Mouse (Mus musculus) midbrain, embryonic 11.5 days (tissue): ENCODE measurements around the gene Gh. TPM values are rescaled to one million over a fixed set of nuclear protein-coding genes. Genes with fewer than 3 reads are reported as not detected.

Source experiments
- ATAC-seq: fragments of 200-750 bp; cut with Nextera tagmentation; 2 replicates; pipeline ENCODE4 v1.8.0; 2017; ENCODE audit warnings: moderate TSS enrichment, moderate library complexity; ENCODE audit not compliant: low FRiP score
- DNase-seq: peaks from one replicate; pipeline ENCODE4 v3.0.0; 2015; ENCODE audit warnings: low spot score; ENCODE audit errors: missing footprints
- H3K27ac ChIP-seq: fragments of 300-500 bp; sonication (generic); 2 replicates; pipeline ENCODE4 v1.5.1; 2014; ENCODE audit warnings: low read depth, low read length
- H3K27me3 ChIP-seq: fragments of 300-500 bp; sonication (generic); 2 replicates; pipeline ENCODE4 v1.6.1; 2014; ENCODE audit warnings: mild to moderate bottlenecking, low read length, moderate library complexity, mixed read lengths; ENCODE audit not compliant: control insufficient read depth, insufficient read depth
- H3K36me3 ChIP-seq: fragments of 300-500 bp; sonication (generic); 2 replicates; pipeline ENCODE4 v1.6.1; 2014; ENCODE audit warnings: mild to moderate bottlenecking, low read length, moderate library complexity, mixed read lengths; ENCODE audit not compliant: control insufficient read depth, insufficient read depth
- H3K4me1 ChIP-seq: fragments of 300-500 bp; sonication (generic); 2 replicates; pipeline ENCODE4 v1.6.1; 2014; ENCODE audit warnings: low read length; ENCODE audit not compliant: control insufficient read depth, insufficient read depth
- H3K4me2 ChIP-seq: fragments of 300-500 bp; sonication (generic); 2 replicates; pipeline ENCODE4 v1.6.1; 2014; ENCODE audit warnings: mild to moderate bottlenecking, moderate library complexity
- H3K4me3 ChIP-seq: fragments of 300-500 bp; sonication (generic); 2 replicates; pipeline ENCODE4 v1.5.1; 2014; ENCODE audit warnings: low read depth, low read length
- H3K9ac ChIP-seq: fragments of 300-500 bp; sonication (generic); 2 replicates; pipeline ENCODE4 v1.6.1; 2014; ENCODE audit warnings: low read length
- H3K9me3 ChIP-seq: fragments of 300-500 bp; sonication (generic); 2 replicates; pipeline ENCODE4 v1.6.1; 2016; ENCODE audit warnings: low read length; ENCODE audit not compliant: control insufficient read depth
- WGBS: fragments of 180-500 bp; shearing (Covaris S2); extraction: QIAGEN DNeasy Blood & Tissue Kit; methylation state at CpG from one replicate; pipeline ENCODE4 v1.1.7; 2014; 5-methylcytosine and 5-hydroxymethylcytosine counted together
- polyA plus RNA-seq: library from polyadenylated mRNA; unstranded; fragments of >200 nt; fragmentation: Nextera tagmentation; extraction: Ambion mirVana; gene quantifications from 2 replicates; pipeline ENCODE4 v1.2.1, GENCODE M21; 2014

Gene Gh
- polyA plus RNA-seq, 1 experiment from 2014 or later, result not detected

- no peak overlapping the region for H3K9ac ChIP-seq
- no peak for ATAC-seq
- 88% methylated on average over 6 of the region's 6 CpGs for WGBS
These were observed 19.2 kb downstream of the Gh start for GRCm38 (mm10) chr11:106282452-106282851.

DNA sequence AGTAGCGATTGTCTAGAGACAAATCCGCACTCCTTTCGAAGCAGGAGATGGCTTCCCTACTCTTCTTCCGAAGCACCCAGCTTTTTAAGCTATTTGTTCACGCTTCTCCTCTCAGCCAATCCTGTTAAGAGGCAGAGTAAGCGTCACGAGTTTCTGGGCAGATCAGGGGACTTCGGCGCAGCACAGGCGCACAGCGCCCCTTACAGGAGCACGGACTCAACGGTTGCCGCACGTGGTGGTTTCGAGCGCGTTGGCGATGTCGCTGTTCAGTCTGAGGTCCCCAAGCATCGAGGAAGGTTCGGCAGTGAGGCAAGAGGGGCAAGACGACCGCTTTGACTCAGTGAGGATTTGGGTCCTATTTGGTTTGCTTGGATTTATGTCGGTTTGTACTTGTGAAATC is 25.2 kb downstream of the Gh start, which contains the start of gene Tcam1:
Tcam1 (plus strand) TSS at position 219 of the 400 bp plus-strand sequence.
- H3K4me1 ChIP-seq, result peaks cover 6% of the 10 kb centered on the region
- no peak for ATAC-seq
- H3K27me3 ChIP-seq, result no peaks in the 10 kb centered on the region
- no peak within 1 kb of the TSS for H3K27ac ChIP-seq
- H3K9me3 ChIP-seq, result no peaks in the 10 kb centered on the region
- DNase-seq, result peak; percentile 99
- no peaks in the 10 kb centered on the region for H3K36me3 ChIP-seq
- H3K4me2 ChIP-seq, result peak within 1 kb of the TSS; percentile 19; the same call in 1 of the 2 replicates
- 13% methylated on average over 25 of the region's 25 CpGs for WGBS
- no peak within 1 kb of the TSS for H3K4me3 ChIP-seq
- no peak within 1 kb of the TSS for H3K9ac ChIP-seq

More at GRCm38 (mm10) chr11:106282452-106282851, 19.2 kb downstream of the Gh start:
- Histone ChIP-seq H3K4me2 (no peak overlapping the region), H3K27ac (no peak overlapping the region), H3K9me3 (no peaks in the 10 kb centered on the region), H3K27me3 (no peaks in the 10 kb centered on the region), H3K36me3 (no peaks in the 10 kb centered on the region), H3K4me1 (no peaks in the 10 kb centered on the region), H3K4me3 (no peak overlapping the region)
- no peak for DNase-seq

GRCm38 (mm10) chr11:106274971-106275411 is 26.7 kb downstream of the Gh start:
- Histone ChIP-seq H3K9me3 (no peaks in the 10 kb centered on the region), H3K27me3 (no peaks in the 10 kb centered on the region), H3K4me1 (peaks cover 11% of the 10 kb centered on the region), H3K4me2 (no peak overlapping the region), H3K4me3 (no peak overlapping the region), H3K9ac (no peak overlapping the region), H3K36me3 (no peaks in the 10 kb centered on the region), H3K27ac (no peak overlapping the region)
- ATAC-seq (no peak), DNase-seq (no peak)
- 90% methylated on average over 7 of the region's 7 CpGs for WGBS

GRCm38 (mm10) chr11:106274374-106274773 is 27.3 kb downstream of the Gh start:
- WGBS, result 100% methylated on average over 1 of the region's 1 CpGs

DNA sequence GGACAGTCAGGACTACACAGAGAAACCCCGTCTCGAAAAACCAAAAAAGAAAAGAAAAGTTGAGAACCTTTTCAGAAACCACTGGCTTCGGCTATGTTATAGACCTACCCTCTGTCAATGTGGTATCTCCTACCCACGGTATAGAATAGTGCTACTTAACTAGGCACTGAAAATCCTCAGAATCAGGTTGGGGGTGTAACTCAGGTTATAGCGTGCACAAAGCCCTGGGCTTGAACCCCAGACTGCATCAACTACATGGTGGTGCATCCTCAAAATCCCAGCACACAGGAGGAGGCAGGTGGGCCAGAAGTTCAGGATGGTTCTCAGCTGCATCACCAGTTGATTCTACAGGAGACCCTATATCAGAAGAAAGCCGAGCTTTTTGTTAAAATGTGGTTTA is 27.9 kb downstream of the Gh start:
- no peak for DNase-seq
- Histone ChIP-seq H3K4me2 (no peak overlapping the region), H3K27me3 (no peaks in the 10 kb centered on the region), H3K4me3 (peak overlapping the region; percentile 96; the same call in 1 of the 2 replicates), H3K9ac (peak overlapping the region; percentile 97; the same call in 1 of the 2 replicates), H3K4me1 (peaks cover 11% of the 10 kb centered on the region), H3K27ac (no peak overlapping the region), H3K36me3 (no peaks in the 10 kb centered on the region), H3K9me3 (no peaks in the 10 kb centered on the region)
- ATAC-seq, result no peak
- WGBS, result 94% methylated on average over 6 of the region's 6 CpGs

More at GRCm38 (mm10) chr11:106274374-106274773, 27.3 kb downstream of the Gh start:
- Histone ChIP-seq H3K4me1 (peaks cover 11% of the 10 kb centered on the region), H3K4me2 (no peak overlapping the region), H3K27ac (no peak overlapping the region), H3K4me3 (no peak overlapping the region), H3K9ac (no peak overlapping the region), H3K27me3 (no peaks in the 10 kb centered on the region), H3K36me3 (no peaks in the 10 kb centered on the region), H3K9me3 (no peaks in the 10 kb centered on the region)
- ATAC-seq (no peak), DNase-seq (no peak)

GRCm38 (mm10) chr11:106273311-106273684 is 28.4 kb downstream of the Gh start:
- DNase-seq (no peak), ATAC-seq (peak; percentile 20; the same call in 1 of the 2 replicates)
- no peaks in the 10 kb centered on the region for H3K9me3 ChIP-seq
- H3K4me3 ChIP-seq, result peak overlapping the region; percentile 96
- no peaks in the 10 kb centered on the region for H3K27me3 ChIP-seq
- H3K36me3 ChIP-seq, result no peaks in the 10 kb centered on the region
- H3K27ac ChIP-seq, result peak overlapping the region; percentile 57; the same call in 1 of the 2 replicates
- WGBS, result 21% methylated on average over 16 of the region's 16 CpGs
- peak overlapping the region; percentile 97 for H3K9ac ChIP-seq
- peaks cover 11% of the 10 kb centered on the region for H3K4me1 ChIP-seq
- H3K4me2 ChIP-seq, result peak overlapping the region; percentile 85

DNA sequence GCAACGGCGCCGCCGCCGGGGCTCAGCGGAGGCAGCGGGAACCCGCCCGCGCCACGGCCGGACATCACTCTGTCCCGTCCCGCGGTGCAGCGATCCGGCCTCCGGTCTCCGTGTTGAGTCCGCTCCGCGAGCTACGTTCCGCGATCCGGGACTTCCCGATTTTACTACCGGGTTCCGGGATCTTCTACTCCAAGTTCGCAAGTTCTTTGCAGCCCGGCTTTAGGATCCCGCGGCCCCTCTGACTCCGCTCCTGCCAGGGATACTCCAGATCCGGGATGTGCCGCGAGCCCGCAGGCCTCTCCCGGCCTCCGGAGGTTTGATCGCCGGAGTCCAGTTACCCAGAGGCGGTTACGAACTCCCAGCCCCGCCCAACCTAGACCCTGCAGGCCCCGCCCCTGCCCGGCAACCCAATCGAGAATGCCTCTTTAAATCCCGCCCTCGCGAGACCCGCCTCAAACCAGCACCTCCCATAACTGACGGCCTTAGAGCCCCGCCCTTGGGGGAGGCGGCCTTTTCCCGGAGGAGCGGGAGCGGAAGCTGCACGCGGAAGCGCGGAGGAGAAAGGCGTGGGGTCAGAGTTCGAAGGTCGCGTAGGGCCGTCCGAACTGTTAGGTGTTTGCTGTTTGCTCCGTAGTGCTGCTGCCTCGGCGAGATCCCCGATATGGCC is 28.9 kb downstream of the Gh start, which contains the start of gene Smarcd2:
Smarcd2 (minus strand) TSS at position 329 of the 667 bp plus-strand sequence.
- no peaks in the 10 kb centered on the region for H3K9me3 ChIP-seq
- H3K36me3 ChIP-seq, result 0 out of 2 replicates have a peak, but pooled peaks cover under 1% of the 10 kb centered on the region
- peak within 1 kb of the TSS; percentile 97 for H3K9ac ChIP-seq
- peaks cover 13% of the 10 kb centered on the region for H3K4me1 ChIP-seq
- no peaks in the 10 kb centered on the region for H3K27me3 ChIP-seq
- peak within 1 kb of the TSS; percentile 85 for H3K4me2 ChIP-seq
- DNase-seq (peak; percentile 100), ATAC-seq (peak; percentile 95)
- H3K4me3 ChIP-seq, result peak within 1 kb of the TSS; percentile 96
- WGBS, result under 1% methylated on average over 72 of the region's 72 CpGs
- peak within 1 kb of the TSS; percentile 80 for H3K27ac ChIP-seq

DNA sequence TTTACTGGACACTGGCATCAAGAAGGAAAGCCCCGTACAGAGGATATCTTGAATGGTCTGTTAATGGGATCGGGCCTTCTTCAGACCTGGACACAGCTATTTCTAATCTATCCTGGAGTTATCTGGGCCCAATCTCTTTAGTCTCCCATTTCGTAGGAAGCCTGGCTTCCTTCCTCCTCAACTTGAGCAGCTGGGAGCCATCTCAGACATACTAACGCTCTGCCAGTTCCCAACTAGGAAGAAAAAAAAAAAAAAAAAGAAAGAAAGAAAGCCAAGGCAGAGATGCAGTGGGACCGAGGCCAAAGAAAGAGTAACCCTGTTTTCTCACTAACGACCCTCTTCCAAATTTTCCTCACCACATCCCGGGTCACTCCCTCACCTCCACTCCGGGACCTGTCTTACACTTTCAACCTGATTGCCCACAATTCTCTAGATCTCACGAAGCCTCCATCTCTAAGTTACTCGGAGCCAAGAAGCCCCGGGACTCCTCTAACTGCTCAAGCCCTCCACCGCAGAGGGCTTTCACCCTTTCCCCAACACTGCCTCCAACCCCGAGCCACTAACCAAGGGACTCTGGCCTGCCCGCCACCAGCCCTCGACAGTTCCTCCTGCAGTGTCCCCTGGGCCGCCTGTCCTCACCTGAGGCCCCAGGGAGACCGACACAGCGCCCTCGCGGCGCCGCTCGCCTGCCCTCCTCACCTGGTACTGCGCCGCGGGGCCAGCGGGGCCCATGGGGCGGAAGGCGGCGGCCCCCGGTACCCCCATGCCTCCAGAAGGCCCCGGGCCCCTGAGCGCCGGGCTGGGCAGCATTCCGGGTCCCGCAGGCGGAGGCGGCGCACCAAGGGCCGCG is 29.6 kb downstream of the Gh start:
- H3K27me3 ChIP-seq, result no peaks in the 10 kb centered on the region
- H3K9me3 ChIP-seq, result no peaks in the 10 kb centered on the region
- H3K36me3 ChIP-seq, result 0 out of 2 replicates have a peak, but pooled peaks cover 2% of the 10 kb centered on the region
- ATAC-seq (no peak; the same call in 1 of the 2 replicates), DNase-seq (peak; percentile 96)
- H3K9ac ChIP-seq, result peak overlapping the region; percentile 97
- WGBS, result 2% methylated on average over 41 of the region's 41 CpGs
- peak overlapping the region; percentile 85 for H3K4me2 ChIP-seq
- peak overlapping the region; percentile 80 for H3K27ac ChIP-seq
- peaks cover 15% of the 10 kb centered on the region for H3K4me1 ChIP-seq
- peak overlapping the region; percentile 96 for H3K4me3 ChIP-seq
